Mouse (Mus musculus) gastrocnemius, postnatal 36 days (tissue): ENCODE measurements around the gene Rfxank. TPM values are rescaled to one million over a fixed set of nuclear protein-coding genes. Genes with fewer than 3 reads are reported as not detected.

Experiments used
- DNase-seq, 2 experiments: peaks; one replicate each; pipeline ENCODE4 v3.0.0; 2022
- intact Hi-C: fragments of 180-260 bp; cut with DNase I; formaldehyde crosslinking; loops from one replicate; pipeline ENCODE4 v1.15.1; 2025
- long read RNA-seq, 2 experiments: library from polyadenylated mRNA; stranded (forward); transcript quantifications; one replicate each; pipeline ENCODE4 v2.0.0; 2021
- total RNA-seq, 2 experiments: library from RNA; stranded (reverse); gene quantifications; 2 replicates each; pipeline ENCODE4 v1.2.3; 2021

Gene Rfxank
- total RNA-seq: 1 to 10 TPM; 6.2 to 9.3 TPM
- long read RNA-seq, experiment 1, partial matches to known transcripts: 3 of 9 reads
- long read RNA-seq, experiment 1, other reads (novel, unspliced or antisense): 4 of 9 reads
- long read RNA-seq, experiment 2, transcript Rfxank-203 (9 exons, 1,121 nt): minor isoform, 5 of 16 reads
- long read RNA-seq, experiment 2, transcript Rfxank-201 (9 exons, 3,609 nt): major isoform, 8 of 16 reads
- long read RNA-seq, experiment 2, partial matches to known transcripts: 3 of 16 reads
- long read RNA-seq, experiment 2, other reads (novel, unspliced or antisense): 0 of 16 reads

DNA sequence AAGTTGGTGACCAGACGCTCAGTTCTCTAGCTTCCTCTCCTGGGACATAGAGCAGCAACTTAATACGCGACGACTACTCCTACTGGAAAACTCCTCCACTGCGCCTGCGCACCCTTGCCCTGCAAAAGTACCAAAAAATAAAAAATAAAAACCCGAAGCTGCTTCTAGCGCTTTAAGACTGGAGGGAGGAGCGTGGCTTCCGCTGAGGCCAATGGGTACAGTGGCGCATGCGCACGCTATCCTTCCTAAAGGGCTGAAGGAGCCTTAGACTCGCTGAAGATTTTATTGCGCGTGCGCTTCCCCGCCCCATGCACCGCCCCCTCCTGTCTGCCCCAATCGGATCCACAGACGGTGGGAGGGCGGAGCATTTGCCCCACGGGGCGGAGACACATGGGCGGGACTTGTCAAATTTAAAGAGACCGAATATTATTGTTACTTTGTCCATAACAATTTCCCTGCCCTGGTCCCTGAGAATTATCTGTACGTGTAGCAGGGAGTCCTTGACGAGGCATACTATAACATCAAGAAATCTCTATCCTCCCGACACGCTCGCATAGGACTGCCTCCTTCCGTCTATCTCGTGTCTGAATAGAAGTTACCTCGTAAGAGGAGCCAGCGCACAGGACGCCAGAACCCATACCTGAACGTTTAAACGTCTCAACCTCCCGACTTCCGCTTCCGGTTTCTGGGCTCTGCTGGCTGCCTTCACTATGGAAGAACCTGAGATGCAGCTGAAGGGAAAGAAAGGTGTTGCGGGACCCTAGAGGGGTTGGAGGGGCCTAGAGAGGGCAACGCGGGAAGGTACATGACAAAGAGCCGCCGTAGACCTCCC, at the start of gene Rfxank, which contains the start of the genes Borcs8 and Mef2b:
Rfxank (minus strand) TSS at position 129 of the 832 bp plus-strand sequence.
Borcs8 (plus strand) TSS at position 474 of the 832 bp plus-strand sequence.
Mef2b (plus strand) TSS at position 686 of the 832 bp plus-strand sequence.
- DNase-seq: peak; percentile 99
- intact Hi-C loops: no loop called here

DNA sequence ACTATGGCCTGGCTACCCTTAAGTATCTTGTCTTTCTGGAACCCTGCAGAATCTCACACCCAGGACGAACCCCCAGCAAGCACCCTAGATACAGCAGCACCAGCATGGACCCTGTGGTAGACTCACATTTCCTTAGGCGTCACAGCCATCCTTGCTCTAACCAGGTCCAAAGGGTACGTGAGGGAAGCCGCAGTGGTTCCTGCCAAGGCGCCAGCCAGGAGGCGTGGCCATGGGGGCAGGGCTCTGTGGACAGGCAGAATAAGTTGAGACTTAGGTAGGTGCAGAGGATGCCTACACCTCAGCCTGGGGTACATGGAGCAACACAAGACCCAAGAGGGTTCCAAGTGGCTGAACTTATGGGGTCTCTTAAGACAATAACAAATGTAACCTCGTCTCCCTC, 49.8 kb upstream of the Rfxank start:
- no peak for DNase-seq
- intact Hi-C loops: no loop called here

DNA sequence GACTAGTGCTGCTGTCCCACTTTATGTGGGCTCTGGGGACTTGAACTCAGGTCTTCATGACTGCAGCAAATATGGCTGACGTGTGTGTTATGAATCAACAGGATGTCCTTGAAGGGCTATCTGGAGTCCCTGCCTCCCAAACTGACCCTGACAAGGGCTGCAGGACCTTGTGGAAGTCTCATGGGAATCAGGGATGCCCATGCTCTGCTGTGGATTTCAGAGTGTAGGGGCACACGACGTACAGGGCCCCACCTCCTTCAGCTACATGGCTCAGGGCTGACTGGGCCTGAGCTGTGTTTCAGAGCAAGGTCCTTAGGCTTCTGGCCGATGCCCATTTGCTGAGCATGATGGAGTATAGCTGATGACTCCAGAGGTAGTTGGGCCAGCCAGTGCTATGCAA, 44.2 kb upstream of the Rfxank start:
- intact Hi-C loops: no loop called here
- no peak for DNase-seq

DNA sequence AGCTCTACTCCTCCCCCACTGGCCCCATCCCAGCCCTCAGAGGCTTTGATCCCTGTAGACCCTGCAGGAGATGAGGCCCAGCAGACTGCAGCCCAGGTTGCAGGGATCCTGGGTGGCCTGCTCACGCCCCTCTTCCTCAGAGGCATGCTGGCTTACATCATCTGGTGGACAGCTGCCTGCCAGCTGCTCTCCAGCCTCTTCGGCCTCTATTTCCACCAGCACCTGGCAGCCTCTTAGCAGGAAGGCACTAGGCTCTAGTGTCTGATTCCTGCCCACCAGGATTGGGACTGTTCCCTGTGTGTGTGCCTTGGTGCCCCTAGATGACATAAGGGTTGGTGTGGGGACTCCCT, 42.9 kb upstream of the Rfxank start:
- intact Hi-C loops: no loop called here
- DNase-seq: no peak

DNA sequence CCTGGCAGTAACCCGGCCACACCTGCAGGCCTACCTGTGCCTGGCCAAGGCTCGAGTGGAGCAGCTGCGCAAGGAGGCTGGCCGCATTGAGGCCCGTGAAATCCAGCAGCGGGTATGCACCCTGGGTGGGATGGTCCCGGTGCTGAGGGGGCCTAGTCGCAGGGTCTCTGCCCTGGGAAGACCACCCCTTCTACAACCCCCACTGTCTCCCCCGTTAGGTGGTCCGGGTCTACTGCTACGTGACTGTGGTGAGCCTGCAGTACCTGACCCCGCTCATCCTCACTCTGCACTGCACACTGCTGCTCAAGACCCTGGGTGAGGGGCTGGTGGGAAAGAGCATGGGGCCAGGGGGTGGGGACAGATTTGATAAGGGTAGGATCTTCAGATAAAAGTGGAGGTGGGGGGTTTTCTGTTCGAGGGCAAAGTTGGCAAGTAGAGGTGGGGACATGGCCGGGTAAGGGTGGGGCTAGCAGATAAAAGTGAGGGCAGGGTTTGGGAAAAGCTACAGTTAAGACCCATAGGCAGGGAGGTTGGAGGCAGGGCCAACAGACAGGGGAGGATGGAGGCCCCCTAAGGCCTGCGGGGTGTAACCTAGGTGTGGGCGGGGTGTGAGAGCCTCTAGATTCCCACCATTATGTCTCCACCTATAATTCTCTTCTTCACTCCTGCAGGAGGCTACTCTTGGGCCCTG, 42.4 kb upstream of the Rfxank start:
- intact Hi-C loops: no loop called here
- no peak for DNase-seq

DNA sequence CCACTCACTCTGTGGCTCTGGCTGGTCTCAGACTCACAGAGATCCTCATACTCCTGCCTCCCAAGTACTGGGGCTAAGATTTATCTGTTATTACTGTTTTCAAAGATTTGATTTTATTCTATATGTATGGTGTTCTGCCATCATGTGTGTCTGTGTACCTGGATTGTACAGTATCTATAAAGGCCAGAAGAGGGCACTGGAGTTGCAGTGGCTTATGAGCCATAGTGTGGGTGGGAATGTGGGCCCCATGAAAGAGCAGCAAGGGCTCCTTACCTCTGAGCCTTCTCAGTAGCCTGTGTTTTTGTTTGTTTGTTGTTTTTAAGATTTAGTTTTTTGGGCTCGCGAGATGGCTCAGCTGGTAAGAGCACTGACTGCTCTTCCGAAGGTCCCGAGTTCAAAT, 40.1 kb upstream of the Rfxank start:
- intact Hi-C loops: no loop called here
- DNase-seq: no peak

DNA sequence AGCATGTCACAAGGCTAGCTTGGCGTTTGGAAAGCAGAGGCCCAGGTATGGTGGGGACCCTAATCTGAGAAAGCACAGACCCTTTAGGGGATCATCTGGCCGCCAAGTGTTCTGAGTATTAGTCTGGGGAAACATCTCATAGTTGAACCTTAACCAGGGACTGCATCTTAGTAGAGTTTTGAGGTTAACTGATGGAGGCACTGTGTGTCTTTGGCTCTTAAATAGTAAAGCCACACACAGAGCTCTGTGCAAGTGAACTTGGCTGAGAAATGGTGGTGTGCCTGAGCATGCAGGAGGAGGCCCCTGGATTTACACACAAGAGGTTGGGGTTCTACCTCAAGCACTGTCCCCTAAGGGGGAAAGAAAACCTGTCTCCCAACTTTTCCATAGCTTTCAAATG, 39.3 kb upstream of the Rfxank start:
- DNase-seq: no peak
- intact Hi-C loops: no loop called here

DNA sequence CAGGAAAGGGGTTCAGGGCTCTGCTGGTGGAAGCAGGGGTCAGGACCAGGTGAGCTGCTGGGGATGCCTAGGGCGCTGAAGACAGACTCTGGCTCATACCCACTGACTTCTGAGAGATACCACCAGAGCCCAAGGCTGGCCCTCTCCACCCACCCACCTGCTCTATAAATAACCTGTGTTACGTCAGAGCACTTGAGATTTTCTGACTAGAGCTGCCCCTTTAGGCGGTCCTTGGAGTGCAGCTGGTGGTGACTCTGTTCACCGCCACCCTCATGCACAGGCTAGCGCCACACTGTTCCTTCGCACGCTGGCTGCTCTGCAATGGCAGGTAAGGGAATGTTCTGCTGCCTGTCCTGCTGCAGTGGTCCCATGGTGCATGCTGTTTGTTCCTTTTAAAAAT, 35.1 kb upstream of the Rfxank start:
- DNase-seq: no peak
- intact Hi-C loops: no loop called here

DNA sequence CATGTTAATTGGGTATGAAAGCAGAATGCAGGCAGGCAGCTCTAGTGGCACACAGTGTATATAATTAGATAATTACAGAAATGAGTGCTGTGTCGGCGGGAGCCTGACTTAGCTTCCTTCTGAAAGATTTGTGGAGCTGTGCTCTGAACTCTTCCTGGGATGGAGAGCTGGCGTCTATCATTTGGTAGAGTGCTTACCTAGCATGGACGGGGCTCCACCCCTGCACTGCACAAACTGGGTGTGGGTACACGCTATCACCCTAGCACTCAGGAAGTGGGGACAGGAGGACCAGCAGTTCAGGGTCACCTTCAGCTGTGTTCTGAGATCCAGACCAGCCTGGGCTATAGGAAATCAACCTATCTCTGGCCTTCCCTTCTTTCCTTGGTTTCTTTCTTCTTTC, 34.4 kb upstream of the Rfxank start:
- no peak for DNase-seq
- intact Hi-C loops: no loop called here

DNA sequence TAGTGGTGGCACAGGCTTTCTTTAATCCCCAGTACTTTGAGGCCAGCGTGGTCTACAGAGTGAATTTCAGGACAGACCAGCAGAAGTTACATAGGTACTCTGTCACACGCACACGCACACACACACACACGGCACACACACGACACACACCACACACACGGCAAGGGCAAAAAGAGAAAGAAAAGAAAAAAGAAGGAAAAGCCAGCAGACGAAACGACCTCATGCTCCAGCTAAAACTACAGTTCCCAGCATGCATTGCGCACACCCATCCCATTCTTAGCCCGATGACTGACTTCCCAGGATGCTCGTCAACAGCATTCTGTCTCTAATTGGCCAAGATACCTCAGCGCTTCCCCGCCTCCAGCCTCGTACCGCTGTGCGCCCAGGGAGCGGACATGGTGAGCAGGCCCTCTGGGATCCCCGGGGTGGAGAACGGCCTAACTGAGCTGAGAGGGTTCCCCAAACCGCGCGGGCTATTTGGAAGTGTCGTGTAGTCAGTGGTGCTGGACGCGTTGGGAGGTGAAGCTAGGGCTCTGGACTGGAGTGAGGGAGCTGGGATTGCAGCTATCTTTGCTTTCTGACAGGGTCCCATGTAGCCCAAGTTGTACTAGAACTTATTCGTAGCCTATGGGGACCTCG, 33.2 kb upstream of the Rfxank start, which contains the start of gene Tmem161a:
Tmem161a (plus strand) TSS at position 314 of the 639 bp plus-strand sequence.
- intact Hi-C loops: no loop called here
- DNase-seq: peak; percentile 84 to 88

DNA sequence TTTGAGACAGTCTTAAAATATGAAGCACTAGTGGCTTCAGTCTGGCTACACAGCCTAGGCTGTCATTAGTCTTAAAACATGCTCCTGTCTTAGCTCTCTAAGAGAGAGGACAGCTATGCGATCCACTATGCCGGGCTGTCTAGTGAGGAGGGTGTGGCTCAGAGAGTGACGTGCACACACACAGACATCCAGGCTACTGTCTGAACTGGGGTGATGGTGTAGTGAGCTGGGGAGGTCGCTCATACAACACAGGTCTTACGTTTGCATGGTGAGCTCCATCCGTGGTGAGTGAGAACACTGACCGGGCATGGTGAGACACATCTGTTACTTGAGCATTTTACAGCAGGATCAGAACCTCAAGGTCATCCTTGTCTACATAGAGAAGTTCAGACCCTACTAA, 32.3 kb upstream of the Rfxank start:
- DNase-seq: no peak
- intact Hi-C loops: no loop called here

DNA sequence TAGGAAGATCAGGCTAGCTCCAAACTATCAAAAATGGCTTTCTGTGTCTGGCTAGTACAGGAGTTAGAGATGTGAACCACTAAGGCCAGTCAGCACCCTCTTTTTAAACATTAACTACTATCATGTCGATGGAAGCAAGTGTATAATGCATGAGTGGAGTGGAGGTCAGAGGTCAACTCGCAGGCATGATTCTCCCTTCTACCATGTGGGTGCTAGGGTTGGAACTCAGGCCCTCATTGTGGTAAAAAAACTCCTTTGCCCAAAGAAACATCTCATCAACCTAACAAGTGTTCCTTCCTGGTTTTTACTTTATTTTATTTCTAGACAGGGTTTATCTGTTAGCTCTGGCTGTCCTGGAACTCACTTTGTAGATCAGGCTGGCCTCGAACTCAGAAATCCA, 31.8 kb upstream of the Rfxank start:
- intact Hi-C loops: no loop called here
- DNase-seq: no peak

DNA sequence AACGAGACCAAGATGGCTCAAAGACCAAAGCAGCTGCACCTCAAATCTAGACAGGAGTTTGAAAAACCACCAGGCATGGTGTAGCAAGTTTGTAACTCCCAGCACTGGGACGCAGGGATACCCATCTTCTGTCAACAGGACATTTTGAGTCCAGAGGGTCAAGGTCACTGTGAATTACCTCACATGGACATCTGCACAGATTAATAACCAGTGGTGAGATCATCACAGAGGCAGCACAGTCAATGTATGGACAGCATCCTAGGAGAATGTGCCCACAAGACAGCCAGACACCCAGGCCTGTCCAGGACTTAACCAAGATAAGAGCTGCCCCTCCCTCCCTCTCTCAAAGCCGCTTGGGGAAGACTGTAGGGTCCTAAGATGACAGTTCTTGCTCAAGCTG, 31.2 kb upstream of the Rfxank start:
- no peak for DNase-seq
- intact Hi-C loops: no loop called here

DNA sequence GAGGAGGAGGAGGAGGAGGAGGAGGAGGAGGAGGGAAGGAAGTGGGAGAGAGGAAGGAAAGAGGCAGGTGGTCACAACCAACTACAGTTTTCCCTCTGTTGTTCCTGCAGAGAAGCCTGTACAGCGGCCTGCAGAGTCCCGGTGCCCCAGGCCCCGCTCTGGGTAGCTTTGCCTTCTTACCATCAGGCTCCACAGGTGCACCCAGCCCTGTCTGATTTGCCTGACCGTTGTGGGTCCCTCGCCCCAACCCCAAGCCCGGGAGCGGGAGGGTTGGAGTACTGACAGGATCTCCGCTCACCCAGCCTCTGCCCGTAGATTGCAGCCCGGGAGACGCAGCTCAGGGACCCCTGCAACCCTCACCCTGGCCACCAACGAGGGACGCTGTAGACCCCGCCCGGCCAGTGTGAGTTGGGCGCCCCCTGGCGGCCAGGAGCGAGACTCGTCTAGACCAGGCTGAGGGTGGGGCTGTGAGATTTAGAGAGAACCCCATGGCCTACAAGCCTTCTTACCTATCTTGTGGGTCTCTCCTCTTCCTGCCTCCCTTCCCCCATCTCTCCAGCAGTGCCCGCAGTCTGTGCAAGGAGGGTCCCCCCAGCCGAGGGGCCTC, 27.7 kb upstream of the Rfxank start:
- DNase-seq: peak; percentile 49 to 53
- intact Hi-C loops: loop anchor here (1.0 to 5.0 kb wide), 2 partner anchors 62 to 79 kb away; no protein-coding TSS in a partner anchor

DNA sequence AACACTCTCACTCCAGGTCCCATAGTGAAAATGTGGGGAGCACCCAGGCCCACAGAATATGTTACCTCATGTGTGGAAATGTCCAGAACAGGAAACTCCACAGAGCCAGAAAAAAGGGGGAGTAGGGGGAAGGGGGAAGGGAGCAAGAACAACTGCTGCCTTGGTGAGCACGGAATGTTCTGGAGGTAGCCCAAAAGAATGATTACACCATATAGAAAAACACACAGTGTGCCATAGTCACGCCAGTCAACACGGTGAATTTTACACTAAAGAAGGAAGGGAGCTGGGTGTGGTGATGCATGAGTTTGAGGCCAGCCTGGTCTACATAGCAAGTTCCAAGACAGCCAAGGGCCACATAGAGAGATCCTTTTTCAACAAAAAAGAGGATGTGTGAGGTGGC, 24.4 kb upstream of the Rfxank start:
- intact Hi-C loops: no loop called here
- DNase-seq: no peak

DNA sequence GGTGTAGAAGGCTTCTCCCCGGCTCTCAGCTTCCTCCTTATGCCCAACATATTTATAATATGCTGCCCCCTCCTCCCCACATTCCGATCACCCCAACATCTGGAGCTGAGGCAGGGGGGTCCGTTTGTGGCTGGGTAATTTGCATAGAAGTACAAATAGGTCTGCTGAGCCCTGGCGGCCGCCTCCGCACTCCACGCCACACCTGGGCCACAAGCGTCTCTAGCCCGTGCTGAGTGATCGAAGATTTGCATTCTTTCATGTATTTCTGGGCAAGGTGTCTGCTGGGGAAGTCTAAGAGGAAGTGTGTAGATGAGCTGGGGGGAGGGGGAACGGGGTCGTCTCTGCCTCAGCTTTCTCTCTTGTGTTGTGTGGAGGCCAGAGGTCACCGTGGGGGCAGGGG, 21.1 kb upstream of the Rfxank start:
- intact Hi-C loops: no loop called here
- DNase-seq: no peak

DNA sequence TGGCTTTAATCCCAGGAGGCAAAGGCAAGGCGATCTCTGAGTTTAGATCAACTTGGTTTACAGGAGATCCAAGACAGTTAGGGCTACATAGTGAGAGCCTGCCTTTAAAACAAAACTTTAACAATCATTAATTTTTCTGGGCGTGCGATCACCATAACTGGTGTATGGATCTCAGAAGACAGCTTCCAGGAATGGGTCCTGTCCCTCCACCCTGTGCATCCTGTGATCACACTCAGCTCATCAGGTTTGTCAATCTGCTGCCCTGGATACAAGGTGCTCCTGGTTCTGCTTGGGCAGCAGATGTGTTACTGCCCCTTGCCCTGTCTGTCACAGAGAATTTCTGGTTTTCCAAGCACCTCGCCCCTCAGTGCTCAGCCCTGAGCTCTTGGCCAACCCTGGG, 20.3 kb upstream of the Rfxank start:
- DNase-seq: no peak
- intact Hi-C loops: no loop called here

DNA sequence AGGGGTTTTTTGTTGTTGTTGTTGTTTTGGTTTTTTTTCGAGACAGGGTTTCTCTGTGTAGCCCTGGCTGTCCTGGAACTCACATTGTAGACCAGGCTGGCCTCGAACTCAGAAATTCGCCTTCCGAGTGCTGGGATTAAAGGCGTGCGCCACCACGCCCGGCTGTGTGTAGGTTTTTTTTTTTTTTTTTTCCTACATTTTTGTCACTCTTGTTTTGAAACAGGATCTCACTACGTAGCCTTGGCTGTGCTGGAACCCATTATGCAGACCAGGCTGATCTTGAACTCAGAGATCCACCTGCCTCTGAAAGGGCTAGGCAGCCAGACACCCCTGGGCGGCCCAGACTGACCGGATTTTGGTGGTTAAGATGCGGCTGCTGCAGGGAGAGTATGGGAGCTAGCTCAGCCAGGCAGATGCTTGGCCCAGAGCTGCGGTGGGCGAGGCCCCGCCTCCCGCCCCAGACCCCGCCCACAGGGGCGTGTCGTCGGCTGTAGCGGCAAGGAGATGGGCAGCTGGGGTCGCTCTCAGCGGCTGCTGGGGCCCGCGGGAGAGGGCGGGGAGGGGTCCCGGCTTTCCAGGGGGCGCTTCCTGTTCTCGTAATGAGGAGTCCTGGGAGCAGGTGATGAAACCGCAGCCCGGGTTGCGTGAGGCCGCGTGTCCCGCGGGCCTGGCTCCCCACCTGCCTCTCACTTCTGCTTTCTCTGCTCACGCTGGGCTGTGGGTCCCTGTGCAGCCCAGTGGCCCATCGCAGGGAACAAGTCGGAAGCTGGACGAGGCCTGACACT, 19.3 kb upstream of the Rfxank start:
- peak; percentile 51 to 55 for DNase-seq
- intact Hi-C loops: no loop called here

DNA sequence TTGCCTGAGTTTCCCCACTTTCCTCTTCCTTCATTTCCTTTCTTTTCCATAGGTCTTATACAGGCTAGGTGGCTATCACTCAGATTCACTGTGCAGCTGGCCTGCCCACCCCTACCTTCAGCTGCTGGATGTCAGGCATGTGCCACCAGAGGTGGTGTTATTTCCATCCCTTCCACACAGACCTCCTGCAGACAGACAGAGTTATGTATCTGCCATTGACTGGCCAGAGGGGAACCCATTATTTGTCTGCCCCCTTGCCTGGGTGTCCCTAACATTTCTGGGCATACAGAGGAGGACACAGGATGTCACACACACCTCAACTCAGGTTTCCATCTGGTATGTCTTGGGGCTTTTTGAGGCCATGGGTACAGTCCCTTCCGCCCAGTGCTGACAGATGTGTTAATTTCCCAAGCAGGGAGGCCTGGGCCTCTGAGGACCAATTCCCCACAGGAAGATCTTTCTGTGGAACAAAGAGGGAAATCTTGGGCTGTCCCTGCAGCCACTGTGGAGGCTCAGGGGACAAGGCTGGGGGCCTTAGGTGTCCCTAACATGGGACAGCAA, 18.4 kb upstream of the Rfxank start:
- DNase-seq: no peak
- intact Hi-C loops: no loop called here
